Mouse (Mus musculus) bone marrow, adult 2 months (tissue): ENCODE data around the gene Borcs6. TPM values are rescaled to one million over a fixed set of nuclear protein-coding genes. Genes with fewer than 3 reads are reported as not detected.
A peak's percentile ranks its signal among the peaks of the same experiment; 100 is the strongest.

Source experiments
- H3K27ac ChIP-seq: fragments of 200-500 bp; 2 replicates; pipeline ENCODE4 v1.5.1; 2012; ENCODE audit warnings: low read depth, mild to moderate bottlenecking, control low read depth, inconsistent platforms, low read length; ENCODE audit not compliant: control insufficient read depth, poor library complexity, insufficient read depth
- H3K4me1 ChIP-seq: fragments of 200-500 bp; 2 replicates; pipeline ENCODE4 v1.6.1; 2011; ENCODE audit warnings: low read length; ENCODE audit not compliant: control insufficient read depth, insufficient read depth
- H3K4me3 ChIP-seq: fragments of 200-500 bp; replicated peaks from 2 replicates; pipeline ENCODE3; 2011; ENCODE audit warnings: mild to moderate bottlenecking, low read depth, low read length, control low read depth; ENCODE audit not compliant: control insufficient read depth
- CTCF ChIP-seq: fragments of 200-500 bp; IDR thresholded peaks from 2 replicates; pipeline ENCODE4 v1.5.1; 2011; ENCODE audit warnings: low read length, control low read depth; ENCODE audit not compliant: control insufficient read depth, insufficient read depth
- POLR2A ChIP-seq: fragments of 200-500 bp; IDR thresholded peaks from 2 replicates; pipeline ENCODE4 v1.6.1; 2011; ENCODE audit warnings: low read depth, mild to moderate bottlenecking, control low read depth, low read length, borderline replicate concordance; ENCODE audit not compliant: control insufficient read depth
- WGBS: fragments of 180-500 bp; shearing (Covaris S2); methylation state at CpG from one replicate; pipeline ENCODE4 v1.1.7; 2018; 5-methylcytosine and 5-hydroxymethylcytosine counted together
- polyA plus RNA-seq: library from polyadenylated mRNA; stranded (reverse); fragments of >200 nt; gene quantifications from 2 replicates; pipeline ENCODE4 v1.2.4, GENCODE M21; 2011; ENCODE audit warnings: low replicate concordance; ENCODE audit not compliant: missing spikeins, insufficient read depth, insufficient read length

Gene Borcs6
- polyA plus RNA-seq, 1 experiment = 18.4 TPM

DNA sequence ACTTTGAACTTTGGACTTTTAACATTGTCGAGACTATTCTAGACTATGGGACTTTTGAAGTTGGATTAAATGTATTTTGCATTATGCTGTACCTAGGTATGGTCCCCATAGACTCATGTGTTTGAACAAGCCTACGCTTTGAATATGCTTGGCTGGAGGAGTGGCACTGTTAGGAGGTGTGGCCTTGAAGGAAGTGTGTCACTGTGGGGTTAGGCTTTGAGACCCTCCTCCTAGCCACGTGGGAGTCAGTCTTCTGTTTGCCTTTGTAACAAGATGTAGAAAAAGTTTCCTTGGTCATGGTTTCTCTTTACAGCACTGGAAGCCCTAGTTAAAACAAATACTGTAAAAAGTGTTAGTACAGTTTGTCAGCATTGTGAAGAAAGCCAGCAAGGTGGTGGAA is 5.7 kb upstream of the Borcs6 start:
- 45% methylated on average over 3 of the region's 3 CpGs for WGBS

DNA sequence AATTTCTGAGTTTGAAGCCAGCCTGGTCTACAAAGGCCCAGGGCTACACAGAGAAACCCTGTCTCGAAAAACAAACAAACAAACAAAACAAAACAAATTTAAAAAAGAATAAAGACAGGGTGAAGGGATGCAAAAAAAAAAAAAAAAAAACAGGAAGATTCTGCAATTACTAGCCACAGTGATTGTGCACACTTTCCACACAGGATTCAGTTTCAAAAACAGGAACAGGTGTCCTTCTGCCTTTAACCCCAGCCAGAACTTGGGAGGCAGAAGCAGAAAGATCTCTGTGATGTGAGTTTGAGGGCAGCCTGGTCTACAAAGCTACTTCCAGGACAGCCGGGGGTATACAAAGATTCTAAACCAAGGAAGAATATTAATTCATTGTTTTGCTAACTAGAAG is 1.3 kb upstream of the Borcs6 start:
- H3K4me3 ChIP-seq = peak overlapping the region; percentile 77

More for the DNA sequence above, 5.7 kb upstream of the Borcs6 start:
- TF ChIP-seq POLR2A (no peak), CTCF (no peak)
- peaks cover 5% of the 10 kb centered on the region for H3K4me1 ChIP-seq
- no peak overlapping the region for H3K4me3 ChIP-seq
- H3K27ac ChIP-seq = no peak overlapping the region

DNA sequence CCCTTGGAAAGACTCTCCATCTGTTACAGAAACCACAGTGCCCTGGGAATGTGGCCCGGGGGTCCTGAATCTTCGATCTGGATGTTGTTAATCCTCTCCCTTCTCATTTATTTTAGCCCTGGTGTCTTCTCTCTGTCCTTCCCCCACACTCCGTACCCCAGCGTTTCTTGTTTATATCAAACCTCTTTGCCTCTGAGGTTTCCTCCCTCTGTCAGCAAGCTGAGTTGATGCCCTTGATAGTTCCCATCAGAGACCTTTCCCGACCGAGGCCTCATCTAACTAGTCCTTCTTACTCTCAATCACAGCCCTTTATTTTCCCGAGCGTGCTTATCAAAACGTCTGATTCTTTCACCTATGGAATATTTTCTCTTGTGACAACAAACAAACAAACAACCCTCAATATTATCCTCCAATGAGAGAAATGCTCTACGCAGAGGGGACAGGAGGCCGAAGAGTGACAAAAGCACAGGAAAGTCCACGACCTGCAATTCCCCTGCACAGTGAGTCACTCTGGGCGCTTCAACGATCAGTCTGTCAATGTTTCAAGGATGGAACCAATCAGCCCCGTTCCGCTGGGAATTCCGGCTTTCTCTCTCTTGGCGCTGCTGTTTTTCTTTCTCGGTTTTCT is 674 bp upstream of the Borcs6 start:
- H3K4me3 ChIP-seq = peak overlapping the region; percentile 77
- H3K27ac ChIP-seq = peak overlapping the region; percentile 90
- whole genome bisulfite sequencing = under 1% methylated on average over 19 of the region's 19 CpGs
- H3K4me1 ChIP-seq = peaks cover 5% of the 10 kb centered on the region
- TF ChIP-seq POLR2A = no peak
- TF ChIP-seq CTCF = no peak

More for the DNA sequence above, 1.3 kb upstream of the Borcs6 start:
- peak overlapping the region; percentile 90 for H3K27ac ChIP-seq
- TF ChIP-seq POLR2A = no peak
- TF ChIP-seq CTCF = no peak
- WGBS = 32% methylated on average over 2 of the region's 2 CpGs
- H3K4me1 ChIP-seq = peaks cover 5% of the 10 kb centered on the region

DNA sequence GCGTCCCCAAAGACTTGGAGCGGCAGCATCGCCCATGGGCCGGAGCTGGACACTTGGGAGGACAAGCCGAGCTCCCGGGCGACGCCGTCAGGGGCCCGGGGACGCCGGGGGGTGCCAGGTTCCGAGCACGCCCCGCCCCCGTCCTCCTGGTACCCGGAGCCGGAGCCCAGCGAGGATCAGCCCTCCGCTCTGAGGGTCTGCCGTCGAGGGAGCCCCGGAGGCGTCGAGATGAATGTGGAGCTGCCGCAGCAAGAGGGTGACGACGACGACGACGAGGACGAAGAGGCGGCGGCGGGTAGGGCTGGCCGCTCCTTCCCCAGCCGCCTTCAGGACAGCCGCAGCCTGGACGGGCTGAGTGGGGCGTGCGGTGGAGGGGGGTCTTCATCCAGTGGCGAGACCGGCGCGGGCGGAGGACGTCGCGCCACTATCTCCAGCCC is 476 bp downstream of the Borcs6 start:
- no peak for TF ChIP-seq CTCF
- TF ChIP-seq POLR2A = no peak
- WGBS = under 1% methylated on average over 49 of the region's 49 CpGs
- Histone ChIP-seq H3K27ac (peak overlapping the region; percentile 97), H3K4me1 (peaks cover 6% of the 10 kb centered on the region; the same call in 1 of the 2 replicates), H3K4me3 (peak overlapping the region; percentile 88)

DNA sequence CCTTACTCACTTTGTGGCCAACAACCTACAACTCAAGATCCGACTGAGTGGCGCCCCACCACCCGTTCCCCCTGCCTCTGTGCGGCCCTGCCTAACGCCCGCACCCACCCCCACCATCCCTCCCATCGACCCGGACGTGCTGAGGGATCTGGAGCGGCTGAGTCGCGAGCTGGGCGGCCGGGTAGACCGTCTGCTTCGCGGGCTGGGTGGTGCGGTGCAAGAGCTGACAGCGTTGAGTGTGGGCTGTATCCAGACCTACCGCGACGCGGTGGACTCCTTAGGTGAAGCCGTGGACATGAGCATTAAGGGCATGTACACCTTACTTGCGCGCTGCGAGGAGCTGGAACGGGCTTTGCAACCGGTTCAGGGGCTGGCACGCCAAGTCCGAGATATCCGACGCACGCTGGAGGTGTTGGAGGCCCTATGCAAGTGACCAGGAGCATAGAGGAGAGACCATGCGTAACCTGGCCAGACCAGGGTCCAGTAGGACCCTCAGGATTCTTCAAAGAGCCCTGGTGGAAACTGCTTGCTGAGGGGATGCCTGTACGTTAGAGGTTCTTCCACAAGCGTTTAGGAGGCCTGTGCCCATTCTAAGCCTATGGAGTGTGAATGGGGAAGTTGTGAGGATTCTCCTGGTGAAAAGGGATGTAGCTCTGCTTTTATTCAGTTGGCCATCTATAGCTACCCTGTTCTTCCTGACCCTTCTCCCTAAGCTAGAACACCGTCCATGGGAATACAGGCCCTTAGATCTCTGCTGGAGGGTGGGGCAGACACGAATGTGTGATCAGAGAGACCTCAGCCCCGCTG is 1.1 kb downstream of the Borcs6 start:
- TF ChIP-seq POLR2A (no peak), CTCF (no peak)
- Histone ChIP-seq H3K27ac (peak overlapping the region; percentile 97), H3K4me3 (peak overlapping the region; percentile 88), H3K4me1 (peaks cover 5% of the 10 kb centered on the region; the same call in 1 of the 2 replicates)
- WGBS = 6% methylated on average over 40 of the region's 40 CpGs

DNA sequence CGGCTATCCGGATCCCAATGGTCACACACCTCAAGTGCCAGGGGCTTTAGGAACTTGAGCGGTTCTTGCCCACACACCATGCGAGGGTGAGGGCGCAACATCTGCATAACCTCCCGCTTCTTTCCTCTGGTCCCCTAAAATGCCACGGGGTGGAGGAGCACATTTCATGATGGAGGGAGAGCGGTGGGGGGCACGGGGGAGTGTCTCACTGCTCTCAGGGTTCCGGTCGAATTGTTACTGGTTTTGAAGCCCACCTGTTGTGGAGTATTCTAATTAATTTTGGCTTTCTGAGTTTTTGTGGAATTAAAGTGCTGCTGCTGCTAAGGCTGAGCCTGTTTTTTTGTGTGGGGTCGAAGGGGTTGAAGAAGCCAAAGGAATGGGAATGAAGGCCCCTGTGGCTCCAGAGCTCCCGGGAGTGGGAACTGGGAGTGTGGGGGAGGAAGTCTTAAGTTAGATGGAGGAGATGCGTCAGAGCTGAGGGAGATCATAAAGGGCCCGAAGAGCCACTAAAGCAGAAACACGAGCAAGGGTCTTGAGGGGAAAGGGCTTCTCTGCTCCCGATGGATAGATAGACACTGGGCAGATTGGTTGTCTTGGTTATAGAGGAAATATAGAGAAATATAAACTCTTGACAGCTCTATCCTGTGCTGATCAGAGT is 1.9 kb downstream of the Borcs6 start:
- Histone ChIP-seq H3K27ac (no peak overlapping the region; the same call in 1 of the 2 replicates), H3K4me3 (peak overlapping the region; percentile 88), H3K4me1 (peaks cover 5% of the 10 kb centered on the region; the same call in 1 of the 2 replicates)
- TF ChIP-seq CTCF (no peak), POLR2A (no peak)
- WGBS = 67% methylated on average over 17 of the region's 17 CpGs

DNA sequence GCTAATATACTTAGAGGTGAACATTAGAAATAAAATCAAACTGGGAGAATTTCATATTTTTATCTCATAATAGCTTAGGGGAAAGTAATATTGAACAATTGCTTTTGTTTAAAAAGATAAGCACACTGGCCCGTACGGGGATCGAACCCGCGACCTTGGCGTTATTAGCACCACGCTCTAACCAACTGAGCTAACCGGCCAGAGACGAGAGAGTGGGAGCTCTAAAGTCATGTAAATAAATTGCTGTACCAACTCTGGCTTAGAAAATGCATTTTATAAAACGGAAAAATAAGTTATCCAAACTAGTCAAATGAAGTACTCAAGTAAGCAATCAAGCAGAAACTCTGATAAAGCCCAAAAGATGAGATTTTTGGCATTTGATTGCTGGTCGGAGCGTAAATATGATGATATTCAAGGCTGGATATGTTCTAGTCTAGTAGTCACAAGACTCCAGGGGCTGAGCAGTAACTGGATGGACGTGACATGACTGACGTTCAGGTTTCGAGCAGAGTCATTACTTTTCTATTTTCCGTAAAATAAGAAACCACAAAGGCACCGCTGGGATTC is 2.8 kb downstream of the Borcs6 start:
- peaks cover 4% of the 10 kb centered on the region; the same call in 1 of the 2 replicates for H3K4me1 ChIP-seq
- peak overlapping the region; percentile 47 for H3K4me3 ChIP-seq
- WGBS = 2% methylated on average over 17 of the region's 17 CpGs
- TF ChIP-seq CTCF = no peak
- TF ChIP-seq POLR2A = no peak
- H3K27ac ChIP-seq = no peak overlapping the region; the same call in 1 of the 2 replicates

DNA sequence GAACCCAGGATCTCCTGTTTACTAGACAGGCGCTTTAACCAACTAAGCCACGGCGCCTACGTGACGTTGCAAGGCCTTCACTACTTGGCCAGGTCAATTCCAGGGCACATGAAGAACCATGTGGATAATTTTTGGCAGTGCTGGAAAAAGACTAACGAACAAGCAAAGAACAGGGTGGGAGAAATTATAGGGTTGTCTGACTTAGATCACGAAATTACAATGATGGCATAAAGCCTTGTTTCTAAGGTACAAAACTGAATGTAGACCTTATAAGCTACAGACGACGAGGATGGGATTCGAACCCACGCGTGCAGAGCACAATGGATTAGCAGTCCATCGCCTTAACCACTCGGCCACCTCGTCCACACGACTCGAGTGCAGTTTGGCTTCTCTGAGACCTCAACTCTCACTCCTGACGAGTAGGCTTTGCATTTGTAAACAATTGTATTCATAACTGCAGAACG is 3.3 kb downstream of the Borcs6 start:
- no peak for TF ChIP-seq POLR2A
- peaks cover 4% of the 10 kb centered on the region; the same call in 1 of the 2 replicates for H3K4me1 ChIP-seq
- WGBS = under 1% methylated on average over 19 of the region's 19 CpGs
- H3K4me3 ChIP-seq = peak overlapping the region; percentile 78
- H3K27ac ChIP-seq = peak overlapping the region; percentile 43; the same call in 1 of the 2 replicates
